Mouse (Mus musculus): ENCODE data around the gene Car2.

Gene Car2

DNA sequence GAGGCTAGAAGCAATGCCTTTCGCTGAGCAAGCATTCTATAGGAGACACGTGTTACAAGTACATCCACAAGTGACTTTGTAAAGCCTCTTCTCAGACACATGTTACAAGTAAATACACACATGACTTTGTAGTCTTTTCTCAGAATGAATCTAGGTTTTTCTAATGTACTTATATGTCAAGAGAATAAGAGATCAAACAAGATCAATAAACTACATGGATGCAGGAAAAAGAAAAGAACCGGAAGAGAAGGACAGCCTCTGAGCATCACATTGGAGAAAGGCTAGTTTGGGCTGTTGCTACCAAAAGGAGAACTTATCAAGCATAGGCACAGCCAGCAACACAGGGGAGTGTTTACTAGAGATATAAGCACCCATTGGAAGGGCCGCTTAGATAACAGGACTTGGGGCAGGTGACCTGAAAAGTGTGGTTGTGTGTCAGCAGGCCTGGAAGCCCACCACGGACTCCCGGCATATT is 7.3 kb upstream of the Car2 start:
- DNase-seq (ENCODE audit: low spot score in 2 of 2) = no peak

DNA sequence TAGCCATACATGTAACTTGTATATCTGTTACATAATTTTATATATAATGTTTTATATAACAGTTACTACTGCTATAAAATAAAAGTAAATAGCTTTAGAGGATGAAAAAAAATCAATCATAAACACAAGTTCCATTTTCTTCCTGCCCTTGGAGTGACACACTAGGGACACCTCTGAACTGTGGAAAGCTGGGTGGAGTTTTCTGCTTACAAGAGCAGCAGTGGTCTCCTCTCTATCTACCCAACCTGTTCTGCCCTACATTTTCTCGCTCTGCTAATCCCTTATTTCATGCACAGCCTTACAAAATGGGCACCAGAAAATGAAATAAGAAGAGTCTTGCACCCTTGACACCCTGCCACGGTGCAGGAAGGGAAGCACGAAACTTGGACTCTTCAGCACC is 6.8 kb upstream of the Car2 start:
- no peak for DNase-seq (ENCODE audit: low spot score in 2 of 2)

- no peak for DNase-seq (ENCODE audit: low spot score in 2 of 2)
These were observed 5.8 kb upstream of the Car2 start for GRCm38 (mm10) chr3:14880277-14880676.

DNA sequence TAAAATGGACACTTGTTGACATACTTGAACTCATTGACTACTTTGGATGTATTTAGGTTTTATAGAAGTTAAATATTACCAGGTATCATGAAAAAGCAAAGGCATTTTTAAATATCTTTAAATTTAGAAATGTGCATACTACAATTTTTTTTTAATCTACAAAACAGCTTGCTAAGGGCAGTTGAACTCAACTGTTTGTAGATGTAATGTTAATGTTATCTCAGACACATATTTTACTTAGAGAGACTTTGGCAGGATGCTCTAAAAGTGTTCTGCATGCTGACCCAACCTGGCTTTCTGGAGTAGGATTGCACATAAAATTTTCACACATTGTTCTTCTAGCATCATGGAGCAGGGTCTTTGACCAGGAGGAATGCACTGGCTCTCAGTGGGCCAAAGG is 4.1 kb upstream of the Car2 start:
- DNase-seq (ENCODE audit: low spot score in 2 of 2) = no peak

DNA sequence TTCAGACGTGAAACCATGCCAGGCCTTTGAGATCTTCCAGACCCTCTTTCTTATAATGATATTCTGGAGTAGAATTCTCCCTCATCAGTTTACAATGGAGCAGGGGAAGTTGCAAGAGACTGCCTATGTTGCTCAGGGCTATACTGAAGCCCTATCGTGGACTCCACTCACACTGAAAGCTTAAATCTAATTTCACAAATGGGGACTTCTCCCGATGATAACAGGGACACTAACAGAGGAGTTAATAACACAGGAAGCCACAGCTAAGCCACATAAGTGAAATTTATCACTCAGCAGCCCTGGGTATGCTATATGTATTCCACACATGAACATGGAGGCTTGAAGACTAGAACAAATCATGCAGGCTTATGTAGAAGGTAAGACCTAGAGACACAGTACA is 3.3 kb upstream of the Car2 start:
- no peak for DNase-seq (ENCODE audit: low spot score in 2 of 2)

DNA sequence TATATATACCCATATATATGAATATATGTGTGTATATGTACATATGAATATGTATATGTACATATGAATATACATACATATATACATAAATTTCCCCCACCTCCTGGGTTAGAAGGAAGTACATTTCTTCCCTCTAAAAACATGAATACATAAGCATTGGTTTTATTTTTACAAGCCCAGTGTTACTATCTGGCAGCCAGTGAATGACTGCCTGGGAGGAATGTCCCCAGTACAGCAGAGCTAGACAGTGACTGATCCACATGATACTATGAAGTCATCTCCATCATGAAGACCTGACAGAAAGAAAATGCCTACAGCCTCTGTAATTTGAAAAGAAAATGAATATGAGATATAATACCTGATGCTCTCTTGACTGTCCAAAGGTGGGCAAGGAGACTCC is 1.2 kb upstream of the Car2 start:
- DNase-seq (ENCODE audit: low spot score in 2 of 2) = no peak

DNA sequence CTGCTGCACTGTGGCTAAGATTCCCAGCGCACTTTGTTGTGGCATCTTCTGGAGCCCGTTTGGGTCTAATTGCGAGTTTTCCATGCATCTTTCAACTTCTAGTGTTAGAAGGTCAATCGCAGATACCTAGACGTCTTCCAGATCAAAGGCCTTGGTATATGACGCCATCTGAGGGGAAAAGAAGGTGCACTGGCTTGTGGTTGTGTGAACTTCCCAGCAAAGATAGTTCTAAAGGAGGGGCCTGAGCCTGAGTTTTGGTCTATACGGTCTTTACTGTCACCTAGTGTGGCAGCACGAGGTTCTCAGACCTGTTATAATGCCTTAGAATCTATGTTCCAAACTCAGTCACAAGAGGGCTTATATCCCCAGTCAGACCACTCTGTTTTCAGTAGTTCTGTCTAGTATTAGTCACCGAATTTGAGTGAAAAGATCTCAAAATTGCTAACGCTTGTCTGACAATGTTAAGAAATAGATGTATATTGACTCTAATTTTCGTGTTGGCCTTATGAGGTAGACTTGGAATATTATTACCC is 1.1 kb downstream of the Car2 start:
- no peak for DNase-seq (ENCODE audit: low spot score in 2 of 2)

DNA sequence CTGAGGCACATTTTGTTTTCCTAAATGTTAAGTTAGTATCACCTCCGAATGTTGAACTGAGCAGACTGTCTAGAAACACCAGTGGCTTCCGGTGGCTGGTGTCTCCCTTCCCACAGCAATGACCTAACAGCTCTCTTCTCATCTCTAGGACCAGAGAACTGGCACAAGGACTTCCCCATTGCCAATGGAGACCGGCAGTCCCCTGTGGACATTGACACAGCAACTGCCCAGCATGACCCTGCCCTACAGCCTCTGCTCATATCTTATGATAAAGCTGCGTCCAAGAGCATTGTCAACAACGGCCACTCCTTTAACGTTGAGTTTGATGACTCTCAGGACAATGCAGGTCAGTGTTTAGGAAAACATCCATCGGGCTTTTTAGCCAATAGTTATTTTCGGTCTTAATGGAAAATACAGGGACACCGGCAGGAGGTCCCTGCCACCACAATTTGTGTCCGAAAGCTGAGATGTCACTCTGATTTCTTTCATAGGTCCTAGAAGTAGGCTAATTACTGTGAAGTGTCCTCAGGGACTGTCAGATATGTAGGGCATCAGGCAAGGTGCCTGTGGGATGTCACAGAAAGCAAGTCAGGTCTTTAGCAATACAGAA is 1.7 kb downstream of the Car2 start:
- DNase-seq (ENCODE audit: low spot score in 2 of 2) = no peak

DNA sequence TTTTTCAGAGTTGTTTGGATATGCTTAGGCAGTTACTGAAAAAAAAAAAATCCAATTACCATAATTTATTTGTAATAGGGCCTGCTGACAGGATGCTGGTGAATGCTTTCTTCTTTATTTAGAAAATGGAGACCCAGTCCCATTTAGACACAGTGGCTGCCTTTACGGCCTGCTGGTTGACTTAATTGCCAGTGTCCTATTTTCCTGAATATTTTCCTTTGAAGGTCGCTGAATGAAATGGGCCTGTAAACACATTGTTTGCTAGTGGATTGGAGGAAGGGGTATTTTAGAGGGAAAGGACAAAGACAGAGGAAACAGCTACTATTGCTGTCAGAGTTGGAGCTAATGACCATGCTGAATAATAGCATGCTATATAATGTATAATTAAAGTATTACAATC is 2.5 kb downstream of the Car2 start:
- no peak for DNase-seq (ENCODE audit: low spot score in 2 of 2)

GRCm38 (mm10) chr3:14889085-14889484 is 3.0 kb downstream of the Car2 start:
- DNase-seq (ENCODE audit: low spot score in 2 of 2) = no peak

DNA sequence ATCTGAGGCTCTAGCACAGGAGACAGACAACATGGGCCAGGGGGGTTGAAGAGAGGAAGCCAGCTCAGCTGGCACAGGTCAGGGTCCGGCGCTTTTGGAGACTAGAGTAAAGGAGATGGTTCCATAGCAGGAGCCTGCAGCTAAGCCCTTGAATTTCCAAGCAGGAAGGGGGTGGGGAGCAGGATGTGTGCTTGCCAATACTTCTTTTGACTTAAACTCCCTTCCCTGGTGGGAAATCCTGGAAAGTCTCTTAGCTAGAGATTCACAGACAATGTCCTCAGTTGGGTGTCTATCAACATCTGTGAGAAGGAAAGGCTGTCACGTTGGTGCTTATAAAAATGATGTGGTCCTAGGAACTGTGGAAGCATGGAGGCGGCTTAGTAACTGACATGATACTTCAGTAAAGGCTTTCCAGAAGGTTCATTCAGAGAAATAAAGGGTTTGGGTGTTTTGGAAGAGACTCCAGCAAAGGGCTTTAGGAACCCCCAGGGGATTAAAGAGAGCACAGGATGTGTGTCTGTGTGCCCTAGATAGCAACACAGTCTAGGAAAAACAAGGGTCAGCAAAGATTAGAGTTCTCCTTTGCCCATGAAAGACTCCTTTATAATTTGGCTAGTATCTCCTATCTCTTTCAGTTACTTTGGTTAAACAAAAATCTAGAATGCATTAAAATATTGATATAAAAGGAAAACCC is 3.8 kb downstream of the Car2 start:
- no peak for DNase-seq (ENCODE audit: low spot score in 2 of 2)

DNA sequence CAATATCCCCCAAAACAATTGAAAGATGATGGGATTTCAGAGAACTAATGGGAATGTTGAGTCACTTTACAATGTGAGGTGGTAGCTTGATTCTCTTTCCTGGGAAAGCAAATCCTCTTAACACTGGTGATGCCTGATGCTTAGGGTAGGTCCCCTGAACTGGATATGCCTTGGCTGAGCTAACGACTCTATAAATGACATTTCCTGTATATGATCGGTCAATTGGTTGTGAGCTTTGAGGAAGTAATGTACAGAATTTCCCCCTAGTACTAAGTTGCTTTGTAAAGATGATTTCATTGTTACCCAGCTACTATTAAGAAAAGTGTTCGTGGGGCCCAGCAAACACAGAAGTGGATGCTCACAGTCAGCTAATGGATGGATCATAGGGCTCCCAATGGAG is 6.9 kb downstream of the Car2 start:
- no peak for DNase-seq (ENCODE audit: low spot score in 2 of 2)

GRCm38 (mm10) chr3:14893700-14894099 is 7.6 kb downstream of the Car2 start:
- no peak for DNase-seq (ENCODE audit: low spot score in 2 of 2)

DNA sequence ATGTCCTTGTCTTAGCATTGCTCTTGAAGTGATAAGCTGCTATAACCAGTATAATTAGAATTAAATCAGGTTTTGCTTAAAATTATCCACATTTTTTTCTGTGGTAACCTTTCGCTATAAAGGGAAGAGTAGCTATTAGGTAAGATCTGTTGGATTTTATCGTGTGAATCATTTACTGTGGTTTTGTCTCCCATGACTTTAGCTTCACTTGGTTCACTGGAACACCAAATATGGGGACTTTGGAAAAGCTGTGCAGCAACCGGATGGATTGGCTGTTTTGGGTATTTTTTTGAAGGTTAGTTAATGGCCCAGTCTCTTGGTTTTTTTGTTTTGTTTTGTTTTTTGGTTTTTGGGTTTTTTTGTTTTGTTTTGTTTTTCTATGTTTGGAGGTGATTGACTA is 9.3 kb downstream of the Car2 start:
- no peak for DNase-seq (ENCODE audit: low spot score in 2 of 2)

- DNase-seq (ENCODE audit: low spot score in 2 of 2) = no peak
These were observed 11.7 kb downstream of the Car2 start for GRCm38 (mm10) chr3:14897770-14898169.

- no peak for DNase-seq (ENCODE audit: low spot score in 2 of 2)
These were observed 17.3 kb downstream of the Car2 start for GRCm38 (mm10) chr3:14903380-14903779.

- no peak for DNase-seq (ENCODE audit: low spot score in 2 of 2)
These were observed 18.1 kb downstream of the Car2 start for GRCm38 (mm10) chr3:14904165-14904564.

- no peak for DNase-seq (ENCODE audit: low spot score in 2 of 2)
These were observed 21.2 kb downstream of the Car2 start for GRCm38 (mm10) chr3:14907271-14907670.

DNA sequence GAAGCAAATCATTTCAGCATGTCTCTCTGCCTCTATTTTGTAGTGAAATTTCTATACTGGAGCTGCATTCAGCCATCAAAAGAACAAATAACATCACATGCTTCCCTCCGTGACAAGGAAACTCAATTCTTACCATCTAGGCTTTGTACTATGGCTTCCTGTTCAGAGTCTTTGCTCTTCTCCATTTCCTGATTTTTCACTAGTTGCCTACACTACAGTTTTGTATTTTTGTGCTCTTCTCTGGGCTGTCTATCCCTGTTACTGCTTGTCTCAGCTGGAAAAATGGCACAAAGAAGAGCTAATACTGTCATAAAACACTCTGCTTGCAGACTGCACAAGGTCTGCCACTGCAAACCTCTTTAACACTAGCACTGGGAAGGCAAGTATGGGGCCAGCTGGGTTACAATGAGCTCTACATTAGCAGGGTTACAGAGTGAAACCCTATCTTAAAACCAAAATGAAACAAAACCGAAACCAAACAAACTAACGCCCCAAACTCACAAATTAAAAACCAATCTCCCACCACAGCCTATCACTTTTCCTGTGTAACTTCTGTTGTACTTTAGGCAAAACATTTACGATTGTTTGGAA is 26.0 kb downstream of the Car2 start:
- no peak for DNase-seq (ENCODE audit: low spot score in 2 of 2)

DNA sequence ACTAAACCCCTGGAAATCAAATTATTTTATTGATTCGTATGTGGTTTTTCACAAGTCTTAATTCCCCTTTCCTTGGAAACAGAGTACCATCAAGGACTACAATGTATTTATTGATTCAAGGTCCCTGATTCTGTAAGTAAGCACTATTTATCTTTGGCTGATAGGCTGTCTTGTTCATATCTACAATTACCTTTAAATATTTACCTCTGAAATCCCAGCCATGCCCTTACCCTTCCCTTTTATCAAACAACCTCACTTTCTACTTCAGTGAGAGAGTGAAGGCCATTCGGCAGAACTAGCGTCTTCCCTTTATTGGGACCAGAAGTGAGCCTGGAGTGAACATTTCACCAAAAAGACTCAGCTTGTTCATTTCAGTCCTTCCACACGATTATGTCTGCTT is 27.7 kb downstream of the Car2 start:
- no peak for DNase-seq (ENCODE audit: low spot score in 2 of 2)

- DNase-seq (ENCODE audit: low spot score in 2 of 2) = no peak
These were observed 29.3 kb downstream of the Car2 start for GRCm38 (mm10) chr3:14915355-14915754.

DNA sequence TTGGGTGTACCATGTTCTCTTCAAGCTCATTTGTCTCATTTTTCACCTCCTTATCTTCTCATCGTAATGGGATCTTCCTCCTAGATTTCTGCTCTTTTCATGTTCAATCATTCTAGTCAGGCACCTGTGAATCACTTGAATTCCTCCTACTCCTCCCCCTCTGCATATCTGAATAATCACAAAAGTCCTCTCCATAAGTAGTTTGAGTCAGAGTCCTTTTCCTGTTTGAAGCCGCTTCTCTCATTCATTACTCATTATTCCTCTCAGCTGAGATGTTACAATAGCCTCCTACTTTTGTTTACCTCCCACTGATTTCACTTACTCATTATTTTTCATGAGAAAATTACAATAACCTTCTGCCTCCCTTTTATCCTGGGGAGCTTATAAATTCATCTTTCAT is 31.2 kb downstream of the Car2 start:
- no peak for DNase-seq (ENCODE audit: low spot score in 2 of 2)

DNA sequence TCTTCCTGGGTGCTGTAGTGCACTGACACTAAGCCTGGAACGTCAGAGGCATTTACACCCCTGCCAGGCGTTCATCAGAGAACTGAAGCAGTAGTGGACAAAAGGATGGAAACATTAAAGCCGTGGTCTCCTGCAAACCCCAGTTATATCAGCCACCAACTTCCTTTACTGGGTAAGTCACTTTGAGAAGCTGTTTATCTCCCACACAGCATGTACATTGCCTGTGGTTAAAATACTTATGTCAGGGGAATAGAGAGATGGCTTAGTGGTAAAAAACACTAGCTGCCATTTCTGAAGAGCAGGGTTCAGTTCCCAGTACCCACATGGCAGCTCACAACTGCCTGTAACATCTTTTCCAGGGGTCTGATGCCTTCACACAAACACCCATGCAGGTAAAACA is 58.6 kb downstream of the Car2 start:
- no peak for DNase-seq (ENCODE audit: low spot score in 2 of 2)

Measured in frontal cortex, postnatal 25 days (tissue).